Mouse (Mus musculus) testis, adult 2 months (tissue): Measurements from ENCODE around the gene Eno2. TPM values are rescaled to one million over a fixed set of nuclear protein-coding genes. Genes with fewer than 3 reads are reported as not detected.

Experiments used
- H3K27ac ChIP-seq: fragments of 200-500 bp; 2 replicates; pipeline ENCODE4 v1.5.1; 2012; ENCODE audit warnings: low read depth, low read length; ENCODE audit not compliant: control insufficient read depth, insufficient read depth
- H3K27me3 ChIP-seq: fragments of 200-500 bp; 2 replicates; pipeline ENCODE4 v1.6.1; 2012; ENCODE audit warnings: mild to moderate bottlenecking, low read length, moderate library complexity; ENCODE audit not compliant: control insufficient read depth, insufficient read depth
- H3K36me3 ChIP-seq: fragments of 200-500 bp; 2 replicates; pipeline ENCODE4 v1.6.1; 2012; ENCODE audit warnings: mild to moderate bottlenecking, low read length; ENCODE audit not compliant: control insufficient read depth, insufficient read depth
- H3K4me1 ChIP-seq: fragments of 200-500 bp; 2 replicates; pipeline ENCODE4 v1.6.1; 2012; ENCODE audit warnings: low read length; ENCODE audit not compliant: control insufficient read depth, insufficient read depth
- H3K4me3 ChIP-seq: fragments of 200-500 bp; 2 replicates; pipeline ENCODE4 v1.5.1; 2012; ENCODE audit warnings: low read depth, mild to moderate bottlenecking, low read length, moderate library complexity, mixed read lengths; ENCODE audit not compliant: control insufficient read depth
- CTCF ChIP-seq: fragments of 200-500 bp; IDR thresholded peaks from 2 replicates; pipeline ENCODE4 v1.5.1; 2012; ENCODE audit warnings: low read depth, mild to moderate bottlenecking, inconsistent platforms, low read length, moderate library complexity; ENCODE audit not compliant: control insufficient read depth, insufficient read depth, insufficient replicate concordance
- POLR2A ChIP-seq: fragments of 200-500 bp; IDR thresholded peaks from 2 replicates; pipeline ENCODE4 v1.6.1; 2012; ENCODE audit warnings: low read depth, mild to moderate bottlenecking, inconsistent platforms, low read length, moderate library complexity; ENCODE audit not compliant: control insufficient read depth
- polyA plus RNA-seq: library from polyadenylated mRNA; depleted of rRNA; stranded (reverse); fragments of >200 nt; gene quantifications from 2 replicates; pipeline ENCODE4 v1.2.3, GENCODE M21; 2012

Eno2 gene
- polyA plus RNA-seq, 1 experiment: 0.63 TPM

DNA sequence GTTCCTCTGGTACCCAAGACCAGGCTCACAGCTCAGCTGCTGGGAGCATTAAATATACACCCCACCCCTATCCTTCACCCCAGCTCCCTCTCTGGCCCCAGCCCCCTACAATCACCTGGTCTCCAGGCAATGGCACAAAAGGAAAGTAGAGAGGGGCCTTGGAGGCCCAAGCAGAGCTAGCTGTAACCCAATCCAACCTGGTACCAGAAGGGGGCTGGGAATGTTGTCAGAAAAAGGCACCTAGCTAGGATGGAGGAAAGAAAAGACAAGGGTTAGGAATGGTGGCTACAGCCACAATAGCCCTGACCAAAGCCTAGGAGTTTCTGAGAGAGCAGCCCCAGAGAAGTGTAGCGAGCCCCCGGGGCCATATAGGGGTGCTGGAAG is 10.6 kb downstream of the Eno2 start:
- no peak for TF ChIP-seq POLR2A
- H3K27me3 ChIP-seq: no peaks in the 10 kb centered on the region; the same call in 1 of the 2 replicates
- no peak overlapping the region for H3K27ac ChIP-seq
- no peak overlapping the region for H3K4me3 ChIP-seq
- H3K36me3 ChIP-seq: no peaks in the 10 kb centered on the region
- H3K4me1 ChIP-seq: peaks cover 18% of the 10 kb centered on the region

DNA sequence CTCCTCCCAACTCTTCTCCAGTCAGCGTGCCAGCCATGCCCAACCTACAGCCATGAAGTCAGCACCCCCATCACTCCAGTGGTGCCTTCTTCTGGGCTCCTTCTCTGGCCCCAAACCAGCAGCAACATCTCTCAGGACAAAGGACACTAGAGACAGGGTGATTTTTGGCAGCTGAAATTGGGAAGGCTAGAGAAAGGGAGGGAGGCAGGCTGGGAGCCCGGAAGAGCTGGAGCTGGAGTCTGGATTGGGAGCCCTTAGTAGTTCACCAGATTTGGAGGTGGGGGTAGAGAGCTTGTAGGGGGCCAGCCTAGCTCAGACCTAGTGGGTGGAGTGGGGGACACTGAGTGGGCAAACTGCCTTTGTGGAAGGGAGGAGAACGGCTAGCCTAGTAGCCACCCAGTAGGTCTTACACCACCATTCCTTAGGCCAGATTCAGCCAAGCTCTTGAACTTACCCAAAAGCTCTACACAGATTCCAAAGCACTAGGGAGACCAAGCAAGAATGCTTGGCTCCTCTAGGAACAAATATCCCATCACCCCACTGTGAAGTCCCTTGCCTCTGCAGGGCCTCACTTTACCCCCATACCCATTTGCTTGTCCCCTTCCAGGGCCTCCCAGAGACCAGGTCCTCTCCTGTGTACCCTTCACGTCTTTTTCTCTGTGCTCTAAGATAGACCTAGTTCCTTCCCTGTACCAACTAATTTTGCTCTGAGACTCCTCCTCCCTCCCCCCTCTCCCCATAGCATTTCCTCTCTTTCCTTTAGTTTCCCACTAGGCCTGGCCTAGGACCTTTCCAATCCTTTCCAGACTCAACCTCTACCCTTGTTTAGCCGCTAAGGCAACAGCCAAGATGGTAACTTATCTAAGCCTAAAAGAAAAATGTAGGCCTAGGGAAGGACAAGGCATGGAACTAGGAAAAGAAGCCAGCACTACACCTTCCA is 11.3 kb downstream of the Eno2 start:
- no peaks in the 10 kb centered on the region; the same call in 1 of the 2 replicates for H3K27me3 ChIP-seq
- peak overlapping the region; percentile 2; the same call in 1 of the 2 replicates for H3K27ac ChIP-seq
- H3K36me3 ChIP-seq: no peaks in the 10 kb centered on the region
- no peak overlapping the region for H3K4me3 ChIP-seq
- TF ChIP-seq CTCF (no peak), POLR2A (no peak)
- H3K4me1 ChIP-seq: peaks cover 15% of the 10 kb centered on the region

DNA sequence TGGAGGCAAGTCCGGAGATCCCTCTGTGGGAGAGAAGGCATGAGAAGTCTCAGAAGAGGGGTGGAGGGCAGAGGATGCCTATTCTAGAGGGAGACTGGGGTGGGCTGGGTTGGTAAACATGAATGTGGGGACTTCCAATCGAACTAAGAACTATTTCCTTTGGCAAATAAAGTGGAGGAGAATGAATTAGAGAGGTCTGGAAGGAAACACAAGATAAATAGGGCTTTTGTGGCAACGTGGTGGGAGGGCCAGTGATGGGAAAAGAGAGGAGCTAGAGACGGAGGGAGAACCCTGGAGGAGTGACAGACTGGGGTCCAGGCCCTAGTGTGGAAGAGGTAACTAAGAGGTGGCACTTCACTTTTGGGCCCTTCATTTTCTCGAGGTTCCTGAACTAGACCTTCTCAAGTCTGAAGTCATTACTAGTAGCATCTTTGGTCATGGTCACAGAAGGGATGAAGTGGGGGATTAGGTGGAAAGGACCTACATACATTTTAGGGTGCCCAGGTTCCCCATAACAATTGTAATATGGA is 12.1 kb downstream of the Eno2 start:
- H3K4me3 ChIP-seq: no peak overlapping the region; the same call in 1 of the 2 replicates
- H3K36me3 ChIP-seq: no peaks in the 10 kb centered on the region
- H3K27me3 ChIP-seq: no peaks in the 10 kb centered on the region; the same call in 1 of the 2 replicates
- H3K27ac ChIP-seq: peak overlapping the region; percentile 68
- peaks cover 11% of the 10 kb centered on the region for H3K4me1 ChIP-seq
- no peak for TF ChIP-seq POLR2A
- TF ChIP-seq CTCF: no peak

DNA sequence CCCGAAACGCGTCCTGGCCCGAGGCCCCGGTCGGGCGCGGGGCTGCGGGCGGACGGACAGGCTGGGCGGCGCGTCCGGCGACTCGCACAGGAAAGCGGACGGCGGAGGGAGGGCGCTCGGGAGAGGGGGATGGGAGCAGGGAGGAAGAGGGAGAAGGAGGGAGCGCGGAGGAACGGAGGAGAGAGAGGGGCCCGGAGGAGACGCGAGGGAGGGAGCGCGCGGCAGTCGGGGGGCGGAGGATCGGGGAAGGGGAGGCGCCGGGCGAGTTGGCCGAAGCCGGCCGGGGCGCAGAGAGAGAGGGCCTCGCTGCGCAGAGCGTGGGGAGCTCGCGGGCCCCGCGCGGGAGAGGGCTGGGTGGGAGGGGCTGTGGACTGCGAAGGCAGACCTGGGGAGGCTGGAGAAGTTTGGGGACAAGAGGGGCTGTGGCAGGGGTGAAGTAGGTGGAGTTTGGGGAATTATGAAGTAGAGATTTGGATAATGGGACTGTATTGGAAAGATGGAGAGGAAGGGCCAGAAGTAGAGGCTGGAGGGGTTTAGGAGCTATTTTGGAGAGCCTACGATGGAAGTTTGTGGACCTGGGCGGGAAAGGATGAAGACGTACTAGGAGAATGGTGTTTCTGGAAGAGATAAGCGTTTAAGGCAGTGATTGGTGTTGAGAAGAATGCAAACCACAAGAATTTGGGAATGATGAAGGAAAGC is 12.7 kb downstream of the Eno2 start:
- no peaks in the 10 kb centered on the region for H3K36me3 ChIP-seq
- H3K27me3 ChIP-seq: no peaks in the 10 kb centered on the region; the same call in 1 of the 2 replicates
- H3K4me3 ChIP-seq: peak overlapping the region; percentile 88
- peak overlapping the region; percentile 68 for H3K27ac ChIP-seq
- TF ChIP-seq POLR2A: no peak
- TF ChIP-seq CTCF: no peak
- H3K4me1 ChIP-seq: peaks cover 10% of the 10 kb centered on the region

DNA sequence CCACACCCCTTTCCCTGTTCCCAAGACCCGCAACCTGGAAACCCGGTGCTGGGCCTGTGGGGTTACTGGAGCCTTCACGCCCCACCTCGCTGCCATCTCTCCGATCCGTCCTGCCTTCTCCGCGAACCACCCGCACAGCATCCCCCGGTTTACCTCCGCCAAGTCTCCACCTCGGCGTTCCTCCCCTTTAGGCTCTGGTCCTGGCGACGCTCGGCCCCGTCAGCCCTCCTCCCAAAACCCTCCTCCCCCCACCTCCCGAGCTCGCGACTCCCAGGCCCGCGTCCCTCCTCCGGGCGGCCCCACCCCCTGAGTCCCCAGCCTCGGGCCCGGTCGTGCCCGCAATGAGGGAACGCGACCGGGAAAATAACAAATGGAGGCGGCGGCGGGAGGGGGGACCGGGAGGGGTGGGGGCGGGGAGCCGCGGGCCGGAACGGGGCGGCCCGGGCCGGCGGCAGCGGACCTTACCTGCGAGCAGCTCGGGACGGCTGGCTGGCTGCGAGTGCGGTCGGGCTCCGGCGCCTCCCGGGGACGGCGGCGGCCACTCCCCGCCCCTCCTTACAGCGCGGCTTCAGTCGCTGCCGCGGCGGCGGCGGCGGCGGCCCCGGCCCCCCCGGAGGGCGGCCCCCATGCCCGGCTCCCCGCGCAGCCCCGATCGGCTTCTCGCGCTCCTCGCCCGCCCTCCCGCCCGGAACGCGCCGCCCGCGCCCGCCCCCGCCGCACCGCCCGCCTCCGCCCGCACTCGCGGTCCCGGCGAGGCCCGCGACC is 13.5 kb downstream of the Eno2 start, which contains the start of the genes Gm45234 and Atn1:
Gene Gm45234 (minus strand): TSS at position 191 of the 765 bp plus-strand sequence.
Gene Atn1 (minus strand): TSS at position 694 of the 765 bp plus-strand sequence.
- no peaks in the 10 kb centered on the region; the same call in 1 of the 2 replicates for H3K27me3 ChIP-seq
- H3K36me3 ChIP-seq: no peaks in the 10 kb centered on the region
- H3K4me1 ChIP-seq: peaks cover 10% of the 10 kb centered on the region
- peak within 1 kb of the TSS; percentile 68 for H3K27ac ChIP-seq
- peak within 1 kb of the TSS; percentile 88 for H3K4me3 ChIP-seq
- TF ChIP-seq CTCF (no peak), POLR2A (no peak)

DNA sequence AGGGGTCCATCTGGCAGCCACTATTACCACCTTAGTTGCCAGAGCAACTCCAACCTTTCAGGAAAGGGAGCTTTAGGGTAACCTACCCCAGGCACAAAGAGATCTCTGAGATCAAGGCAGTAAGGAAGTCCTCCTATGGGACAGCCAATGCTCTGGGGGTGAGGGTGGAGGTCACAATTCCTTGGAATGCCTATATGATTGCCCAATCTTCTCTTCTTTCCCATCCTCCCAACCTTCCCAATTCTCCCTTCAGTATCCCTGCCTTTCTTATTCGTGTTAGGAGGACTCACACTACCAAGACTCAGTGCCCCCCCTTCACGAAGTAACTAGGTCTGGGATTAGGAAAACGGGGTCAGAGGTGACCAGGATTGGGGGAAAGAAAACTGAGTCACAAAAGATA is 14.2 kb downstream of the Eno2 start:
- Histone ChIP-seq H3K4me1 (peaks cover 10% of the 10 kb centered on the region), H3K36me3 (no peaks in the 10 kb centered on the region), H3K4me3 (peak overlapping the region; percentile 83), H3K27me3 (no peaks in the 10 kb centered on the region; the same call in 1 of the 2 replicates), H3K27ac (no peak overlapping the region)
- TF ChIP-seq CTCF (no peak), POLR2A (no peak)
